Mouse (Mus musculus): ENCODE results near the gene Sipa1l2.

DNA sequence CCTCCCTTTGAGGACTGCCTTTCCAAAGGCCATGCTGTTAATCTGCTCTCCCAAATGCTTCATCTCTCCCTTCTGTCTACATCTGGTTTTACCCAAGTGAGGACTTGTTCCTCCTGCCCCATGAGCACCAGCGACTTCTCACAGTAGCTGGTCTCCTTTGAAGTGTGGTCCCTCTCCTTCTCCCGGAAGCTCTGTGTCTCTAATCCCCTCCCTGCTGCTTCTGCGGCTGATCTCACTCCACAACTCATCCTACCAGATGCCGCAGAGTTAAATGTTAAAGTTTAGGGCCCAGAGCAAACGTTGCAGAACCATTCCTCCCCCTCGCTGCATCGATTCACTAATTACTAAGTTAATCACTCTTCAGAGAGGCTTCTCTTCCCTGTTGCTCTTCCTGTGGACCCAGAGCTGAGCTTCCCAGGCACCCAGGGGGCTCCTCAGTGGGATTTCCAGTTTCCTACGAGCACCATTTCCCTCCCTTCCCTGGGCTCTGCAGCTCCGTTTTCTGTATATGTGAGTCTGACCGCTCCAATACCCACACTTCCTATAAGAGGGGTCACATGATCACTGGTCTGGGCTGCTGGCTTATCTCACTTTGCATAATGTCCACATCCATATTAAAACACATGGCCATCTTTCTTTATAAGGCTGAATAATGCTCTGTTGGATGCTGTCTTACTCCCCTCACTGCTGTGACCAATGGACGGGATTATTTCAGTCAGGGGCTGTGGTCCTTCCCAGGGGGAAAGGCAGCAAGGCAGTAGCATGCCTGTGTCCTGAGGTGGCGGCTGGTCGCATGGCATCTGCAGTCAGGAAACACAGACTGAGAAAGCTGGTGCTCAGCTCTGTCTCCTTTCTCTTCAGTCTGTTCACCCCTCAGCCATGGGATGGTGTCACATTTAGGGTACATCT, 156.4 kb downstream of the Sipa1l2 start:
- TF ChIP-seq CTCF (IDR thresholded peaks at IDR 0.05; ENCODE audit: low read depth, low read length) (no peak), POLR2AphosphoS5 (IDR thresholded peaks at IDR 0.05; ENCODE audit: insufficient replicate concordance, low read depth, low read length) (no peak), GATA1 (IDR thresholded peaks at IDR 0.05; ENCODE audit: borderline replicate concordance, low read length) (no peak), TAL1 (conservative IDR thresholded peaks at IDR 0.05; ENCODE audit: low read depth, low read length) (no peak), GATA2 (IDR thresholded peaks at IDR 0.05; ENCODE audit: borderline replicate concordance, low read depth, low read length) (no peak)
